Mouse (Mus musculus): ENCODE results near the gene Cyp39a1. TPM values are rescaled to one million over a fixed set of nuclear protein-coding genes. Genes with fewer than 3 reads are reported as not detected.
A peak's percentile ranks its signal among the peaks of the same experiment; 100 is the strongest.

The Cyp39a1 gene
- polyA plus RNA-seq, 1 experiment = 0.62 TPM

DNA sequence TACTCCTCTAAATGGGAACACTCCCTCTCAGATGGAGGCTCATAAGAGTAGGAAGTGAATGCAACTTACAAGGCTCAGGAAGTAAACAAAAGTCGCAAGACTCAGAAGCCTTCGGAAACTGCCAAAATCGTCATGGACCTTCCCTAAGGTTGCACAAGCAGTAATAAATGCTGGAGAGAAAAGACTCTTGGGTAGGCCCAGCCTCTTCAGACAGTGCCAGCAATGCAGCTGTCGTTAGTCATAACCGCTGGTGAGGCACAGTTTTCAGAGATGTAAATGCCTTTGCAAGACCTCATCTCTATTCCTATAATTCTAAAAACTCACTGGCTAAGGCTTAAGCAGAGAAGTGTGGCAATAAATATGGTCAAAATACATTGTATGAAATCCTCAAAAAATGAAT is 121.0 kb downstream of the Cyp39a1 start:
- TF ChIP-seq MAX (IDR thresholded peaks at IDR 0.05) (no peak), FOSL1 (IDR thresholded peaks at IDR 0.05; ENCODE audit: insufficient read depth, low read length, poor library complexity, severe bottlenecking) (no peak), MYOG (IDR thresholded peaks at IDR 0.05; ENCODE audit: control insufficient read depth, extremely low read depth, insufficient read length) (no peak), MYOD1 (IDR thresholded peaks at IDR 0.05; ENCODE audit: control insufficient read depth, insufficient read length, low read depth) (peak; percentile 68), USF1 (IDR thresholded peaks at IDR 0.05; ENCODE audit: low read depth) (no peak), CEBPB (IDR thresholded peaks at IDR 0.05; ENCODE audit: low read depth) (peak; percentile 28), CTCF (IDR thresholded peaks at IDR 0.05; ENCODE audit: control insufficient read depth, insufficient read depth, insufficient read length) (no peak)
- no peaks in the 10 kb centered on the region for H3K79me3 ChIP-seq (ENCODE audit: low read depth)
- no peaks in the 10 kb centered on the region for H3K79me2 ChIP-seq (ENCODE audit: control insufficient read depth, insufficient read depth)
- no peak overlapping the region for H3K4me3 ChIP-seq (ENCODE audit: insufficient read depth, poor library complexity, severe bottlenecking)
- H3ac ChIP-seq (ENCODE audit: control insufficient read depth, insufficient read length, low read depth) = no peak overlapping the region
- no peaks in the 10 kb centered on the region for H3K27me3 ChIP-seq (ENCODE audit: control insufficient read depth, insufficient read depth, insufficient read length)
- no peaks in the 10 kb centered on the region for H3K36me3 ChIP-seq (ENCODE audit: control insufficient read depth, insufficient read depth)

- Histone ChIP-seq H3ac (ENCODE audit: control insufficient read depth, insufficient read length, low read depth) (no peak overlapping the region), H3K79me3 (ENCODE audit: low read depth) (no peaks in the 10 kb centered on the region), H3K27me3 (ENCODE audit: control insufficient read depth, insufficient read depth, insufficient read length) (no peaks in the 10 kb centered on the region), H3K36me3 (ENCODE audit: control insufficient read depth, insufficient read depth) (no peaks in the 10 kb centered on the region), H3K79me2 (ENCODE audit: control insufficient read depth, insufficient read depth) (no peaks in the 10 kb centered on the region), H3K4me3 (ENCODE audit: insufficient read depth, poor library complexity, severe bottlenecking) (no peak overlapping the region)
- TF ChIP-seq MYOD1 (IDR thresholded peaks at IDR 0.05; ENCODE audit: control insufficient read depth, insufficient read length, low read depth) (no peak), MYOG (IDR thresholded peaks at IDR 0.05; ENCODE audit: control insufficient read depth, extremely low read depth, insufficient read length) (no peak), USF1 (IDR thresholded peaks at IDR 0.05; ENCODE audit: low read depth) (no peak), FOSL1 (IDR thresholded peaks at IDR 0.05; ENCODE audit: insufficient read depth, low read length, poor library complexity, severe bottlenecking) (no peak), CEBPB (IDR thresholded peaks at IDR 0.05; ENCODE audit: low read depth) (no peak), CTCF (IDR thresholded peaks at IDR 0.05; ENCODE audit: control insufficient read depth, insufficient read depth, insufficient read length) (no peak), MAX (IDR thresholded peaks at IDR 0.05) (no peak)
Observed at GRCm38 (mm10) chr17:43789376-43789775, 122.2 kb downstream of the Cyp39a1 start.

DNA sequence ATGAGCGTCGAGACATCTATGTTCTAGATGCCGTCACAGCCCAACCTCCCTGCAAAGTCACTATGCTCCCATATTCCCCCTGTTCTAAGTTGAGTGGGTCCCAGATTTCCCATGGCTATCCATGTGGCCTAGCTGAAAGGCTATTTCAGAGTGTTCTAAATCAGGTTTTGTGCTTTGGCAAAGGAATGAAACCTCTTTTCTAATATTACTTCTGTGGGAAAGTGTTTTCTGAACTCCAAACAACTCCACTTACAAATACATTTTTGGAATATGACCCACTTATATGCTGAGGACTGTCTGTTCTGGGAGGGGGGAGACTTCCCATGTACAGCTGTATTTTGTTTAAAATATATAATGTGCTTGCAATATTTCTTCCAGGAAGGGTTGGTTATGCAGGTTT is 124.5 kb downstream of the Cyp39a1 start:
- no peaks in the 10 kb centered on the region for H3K79me3 ChIP-seq (ENCODE audit: low read depth)
- no peaks in the 10 kb centered on the region for H3K27me3 ChIP-seq (ENCODE audit: control insufficient read depth, insufficient read depth, insufficient read length)
- no peak overlapping the region for H3ac ChIP-seq (ENCODE audit: control insufficient read depth, insufficient read length, low read depth)
- H3K79me2 ChIP-seq (ENCODE audit: control insufficient read depth, insufficient read depth) = no peaks in the 10 kb centered on the region
- H3K4me3 ChIP-seq (ENCODE audit: insufficient read depth, poor library complexity, severe bottlenecking) = no peak overlapping the region
- TF ChIP-seq FOSL1 (IDR thresholded peaks at IDR 0.05; ENCODE audit: insufficient read depth, low read length, poor library complexity, severe bottlenecking) (no peak), CEBPB (IDR thresholded peaks at IDR 0.05; ENCODE audit: low read depth) (no peak), USF1 (IDR thresholded peaks at IDR 0.05; ENCODE audit: low read depth) (no peak), CTCF (IDR thresholded peaks at IDR 0.05; ENCODE audit: control insufficient read depth, insufficient read depth, insufficient read length) (no peak), MAX (IDR thresholded peaks at IDR 0.05) (no peak), MYOD1 (IDR thresholded peaks at IDR 0.05; ENCODE audit: control insufficient read depth, insufficient read length, low read depth) (no peak), MYOG (IDR thresholded peaks at IDR 0.05; ENCODE audit: control insufficient read depth, extremely low read depth, insufficient read length) (no peak)
- no peaks in the 10 kb centered on the region for H3K36me3 ChIP-seq (ENCODE audit: control insufficient read depth, insufficient read depth)

DNA sequence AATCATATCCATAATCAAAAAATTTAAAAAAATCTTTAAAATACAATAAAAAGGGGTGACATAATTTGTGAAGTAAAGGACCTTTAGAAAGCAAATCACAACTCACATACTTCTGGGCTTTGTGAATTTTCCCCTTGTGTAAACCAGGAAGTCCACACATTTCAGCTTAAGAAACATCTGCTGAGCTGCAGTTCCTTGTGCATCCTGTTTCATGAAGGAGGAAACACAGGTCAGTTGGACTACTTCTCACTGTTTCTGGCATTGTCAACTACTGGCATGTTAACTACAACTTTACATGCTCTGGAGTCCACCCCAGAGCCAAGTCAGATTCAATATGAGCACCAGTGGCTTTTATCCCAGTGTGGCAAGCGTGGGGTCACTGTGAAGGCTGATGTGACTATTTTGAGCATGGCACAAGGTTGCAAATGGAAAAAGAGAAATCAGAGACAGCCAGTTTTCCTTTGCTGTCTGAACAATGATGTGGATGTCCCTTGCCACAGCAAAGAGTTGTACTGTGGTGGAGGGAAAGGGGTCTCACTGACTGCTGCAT is 127.6 kb downstream of the Cyp39a1 start:
- no peaks in the 10 kb centered on the region for H3K36me3 ChIP-seq (ENCODE audit: control insufficient read depth, insufficient read depth)
- TF ChIP-seq MAX (IDR thresholded peaks at IDR 0.05) = no peak
- TF ChIP-seq FOSL1 (IDR thresholded peaks at IDR 0.05; ENCODE audit: insufficient read depth, low read length, poor library complexity, severe bottlenecking) = no peak
- TF ChIP-seq CTCF (IDR thresholded peaks at IDR 0.05; ENCODE audit: control insufficient read depth, insufficient read depth, insufficient read length) = no peak
- no peak for TF ChIP-seq CEBPB (IDR thresholded peaks at IDR 0.05; ENCODE audit: low read depth)
- no peak for TF ChIP-seq MYOD1 (IDR thresholded peaks at IDR 0.05; ENCODE audit: control insufficient read depth, insufficient read length, low read depth)
- no peaks in the 10 kb centered on the region for H3K79me3 ChIP-seq (ENCODE audit: low read depth)
- no peak overlapping the region for H3ac ChIP-seq (ENCODE audit: control insufficient read depth, insufficient read length, low read depth)
- no peak overlapping the region for H3K4me3 ChIP-seq (ENCODE audit: insufficient read depth, poor library complexity, severe bottlenecking)
- no peaks in the 10 kb centered on the region for H3K79me2 ChIP-seq (ENCODE audit: control insufficient read depth, insufficient read depth)
- no peaks in the 10 kb centered on the region for H3K27me3 ChIP-seq (ENCODE audit: control insufficient read depth, insufficient read depth, insufficient read length)

Other genes with a start within 250 kb of the Cyp39a1 start
- not detected for gene Mep1a, start 164.6 kb upstream of the Cyp39a1 start, polyA plus RNA-seq (2012; fragmentation: generic; extraction: Trizol)
- gene Ankrd66, start 123.8 kb upstream of the Cyp39a1 start, polyA plus RNA-seq (2012; fragmentation: generic; extraction: Trizol) = 0.20 TPM
- gene Pla2g7, start 99.3 kb upstream of the Cyp39a1 start, polyA plus RNA-seq (2012; fragmentation: generic; extraction: Trizol) = 2.9 TPM
- not detected for gene Tdrd6, start 37.1 kb upstream of the Cyp39a1 start, polyA plus RNA-seq (2012; fragmentation: generic; extraction: Trizol)
- gene Slc25a27, start 211 bp upstream of the Cyp39a1 start, polyA plus RNA-seq (2012; fragmentation: generic; extraction: Trizol) = 0.63 TPM
- 1.0 TPM for gene Rcan2, start 133.9 kb downstream of the Cyp39a1 start, polyA plus RNA-seq (2012; fragmentation: generic; extraction: Trizol)

Measured in C2C12 (cell line).